Mouse (Mus musculus) embryo, embryonic 10.5 days (tissue): ENCODE data around the gene Olfr1251.
"Not testable (repeated sequence)": the region's sequence is repeated elsewhere in the genome, so short reads cannot be mapped to it uniquely, and the experiment has no call there.

Source experiments
- DNase-seq: peaks from one replicate; pipeline ENCODE4 v3.0.0-alpha.2; 2015; ENCODE audit warnings: low spot score

The Olfr1251 gene

GRCm38 (mm10) chr2:89671836-89672235 lies at the start of gene Olfr1251:
Olfr1251 (minus strand) TSS chr2:89671936.
- DNase-seq: no peak

DNA sequence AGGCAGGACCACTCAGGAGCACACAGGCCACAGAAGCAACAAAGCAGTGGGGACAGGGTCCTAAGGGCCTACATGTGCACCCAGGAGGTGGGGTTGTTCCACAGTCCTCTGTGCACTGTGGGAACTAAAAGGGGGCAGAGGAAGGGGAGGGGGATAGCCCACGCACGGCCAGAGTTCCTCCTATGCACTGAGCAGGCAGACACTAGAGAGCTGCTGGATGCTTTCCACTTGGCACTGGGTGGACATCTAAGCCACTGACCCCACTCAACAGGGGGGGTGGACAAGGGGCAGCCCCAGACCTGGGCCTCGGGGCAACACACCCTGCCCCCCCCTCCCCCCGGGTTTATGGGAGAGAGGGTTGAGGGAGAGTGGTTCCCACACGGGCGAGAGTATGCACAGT lies 20.2 kb upstream of the Olfr1251 start:
- no peak for DNase-seq

DNA sequence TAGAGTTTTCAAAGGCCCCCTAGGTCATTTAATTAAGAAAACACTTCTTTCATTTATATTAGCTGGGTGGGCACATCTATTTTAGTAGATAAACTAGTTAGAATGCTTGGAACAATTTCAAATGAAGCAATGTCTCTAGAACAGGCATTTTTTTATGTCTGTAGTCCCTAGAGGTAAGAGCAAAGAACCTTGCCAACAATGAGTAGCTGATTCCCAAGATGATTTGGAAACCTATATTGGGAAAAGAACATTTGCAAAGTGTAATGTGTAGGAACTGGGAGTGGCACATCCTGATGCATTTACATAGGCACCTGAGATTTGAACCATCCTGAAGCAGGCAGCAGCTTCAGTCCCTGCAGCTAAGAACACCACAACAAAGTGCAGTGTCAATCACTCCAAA lies 10.4 kb downstream of the Olfr1251 start, which contains the start of gene Olfr1250:
TSS of gene Olfr1250 (minus strand) at position 101 of the 400 bp plus-strand sequence.
- DNase-seq: no peak

GRCm38 (mm10) chr2:89634883-89635282 lies 36.9 kb downstream of the Olfr1251 start, which contains the start of gene Olfr1249:
Olfr1249 (minus strand) TSS chr2:89634983.
- DNase-seq: no peak

GRCm38 (mm10) chr2:89618145-89618544 lies 53.6 kb downstream of the Olfr1251 start, which contains the start of gene Olfr1248:
Olfr1248 (minus strand) TSS chr2:89618245.
- not testable (repeated sequence) for DNase-seq
